Mouse (Mus musculus) liver, adult 2 months (tissue): ENCODE results near the gene Grik5.
A peak's percentile ranks its signal among the peaks of the same experiment; 100 is the strongest.

Source experiments
- CTCF ChIP-seq: fragments of 200-500 bp; IDR thresholded peaks from 2 replicates; pipeline ENCODE4 v1.5.1; 2011; ENCODE audit warnings: low read depth, low read length, control low read depth
- POLR2A ChIP-seq: fragments of 200-500 bp; IDR thresholded peaks from 2 replicates; pipeline ENCODE4 v1.6.1; 2011; ENCODE audit warnings: low read length, control low read depth; ENCODE audit not compliant: insufficient read depth; ENCODE audit errors: extremely low read depth

GRCm38 (mm10) chr7:25025855-25026439 is 46.2 kb downstream of the Grik5 start:
- peak; percentile 37 for TF ChIP-seq CTCF
- no peak for TF ChIP-seq POLR2A
